Mouse (Mus musculus): ENCODE data around the gene Cpvl.

GRCm38 (mm10) chr6:53974040-53974439 is 4.4 kb downstream of the Cpvl start:
- no peak for TF ChIP-seq POLR2A (IDR thresholded peaks at IDR 0.05; ENCODE audit: control insufficient read depth in 1 of 2, insufficient read depth in 1 of 2, low read depth in 1 of 2, low read length in 2 of 2, poor library complexity in 1 of 2)
- no peak for TF ChIP-seq ZC3H11A (IDR thresholded peaks at IDR 0.05; ENCODE audit: low read depth, low read length)
- no peak for TF ChIP-seq HCFC1 (IDR thresholded peaks at IDR 0.05; ENCODE audit: low read depth, low read length)
- TF ChIP-seq CTCF (IDR thresholded peaks at IDR 0.05 in 2 of 3, conservative IDR thresholded peaks at IDR 0.05 in 1 of 3; ENCODE audit: control insufficient read depth in 1 of 3, insufficient read depth in 1 of 3, low read depth in 2 of 3, low read length in 3 of 3, poor library complexity in 1 of 3, severe bottlenecking in 1 of 3): no peak
- TF ChIP-seq BHLHE40 (IDR thresholded peaks at IDR 0.05; ENCODE audit: borderline replicate concordance, low read depth, low read length): no peak
- TF ChIP-seq KAT2A (conservative IDR thresholded peaks at IDR 0.05; ENCODE audit: low read depth, low read length): no peak
- no peak for TF ChIP-seq MAFK (IDR thresholded peaks at IDR 0.05; ENCODE audit: borderline replicate concordance, low read depth, low read length)

Measured in MEL (cell line).